Mouse (Mus musculus) stomach, postnatal 0 days (tissue): ENCODE data around the gene Nacc1.

Source experiments
- CTCF ChIP-seq: IDR thresholded peaks from 2 replicates; pipeline ENCODE4 v1.5.1; 2016; ENCODE audit warnings: antibody characterized with exemption, low read depth, mild to moderate bottlenecking, moderate library complexity
- EP300 ChIP-seq: optimal IDR thresholded peaks from 2 replicates; pipeline ENCODE3; 2016; ENCODE audit warnings: antibody characterized with exemption

GRCm38 (mm10) chr8:84643019-84643418 is 44.6 kb downstream of the Nacc1 start:
- TF ChIP-seq CTCF (no peak), EP300 (no peak)
